Mouse (Mus musculus) lung, postnatal 0 days (tissue): ENCODE data around the gene Cdkn2aipnl. TPM values are rescaled to one million over a fixed set of nuclear protein-coding genes. Genes with fewer than 3 reads are reported as not detected.
A peak's percentile ranks its signal among the peaks of the same experiment; 100 is the strongest.

ENCODE experiments used
- ATAC-seq: fragments of 200-750 bp; cut with Nextera tagmentation; 2 replicates; pipeline ENCODE4 v1.8.0; 2017; ENCODE audit warnings: moderate library complexity
- DNase-seq: peaks from one replicate; pipeline ENCODE4 v3.0.0-alpha.2; 2016; ENCODE audit warnings: low spot score
- H3K27ac ChIP-seq: fragments of 300-500 bp; sonication (generic); 2 replicates; pipeline ENCODE4 v1.5.1; 2014; ENCODE audit warnings: antibody characterized with exemption, mild to moderate bottlenecking, low read length, mixed read lengths
- H3K27me3 ChIP-seq: fragments of 300-500 bp; sonication (generic); replicated peaks from 2 replicates; pipeline ENCODE4 v1.6.1; 2014; ENCODE audit warnings: low read length, mixed read lengths; ENCODE audit not compliant: insufficient read depth
- H3K36me3 ChIP-seq: fragments of 300-500 bp; sonication (generic); 2 replicates; pipeline ENCODE4 v1.6.1; 2014; ENCODE audit warnings: low read length, mixed read lengths; ENCODE audit not compliant: insufficient read depth
- H3K4me1 ChIP-seq: fragments of 300-500 bp; sonication (generic); 2 replicates; pipeline ENCODE4 v1.6.1; 2014; ENCODE audit warnings: antibody characterized with exemption, low read depth, low read length, mixed read lengths; ENCODE audit not compliant: insufficient read depth
- H3K4me2 ChIP-seq: fragments of 300-500 bp; sonication (generic); replicated peaks from 2 replicates; pipeline ENCODE4 v1.6.1; 2014; ENCODE audit warnings: low read depth, mild to moderate bottlenecking, low read length, moderate library complexity, mixed read lengths
- H3K4me3 ChIP-seq: fragments of 300-500 bp; sonication (generic); 2 replicates; pipeline ENCODE4 v1.5.1; 2014; ENCODE audit warnings: low read depth, low read length
- H3K9ac ChIP-seq: fragments of 300-500 bp; sonication (generic); replicated peaks from 2 replicates; pipeline ENCODE4 v1.6.1; 2014; ENCODE audit warnings: low read depth, mild to moderate bottlenecking
- H3K9me3 ChIP-seq: fragments of 300-500 bp; sonication (generic); 2 replicates; pipeline ENCODE4 v1.6.1; 2016; ENCODE audit warnings: low read length, mixed read lengths
- CTCF ChIP-seq: IDR thresholded peaks from 2 replicates; pipeline ENCODE4 v1.5.1; 2016; ENCODE audit warnings: antibody characterized with exemption, mild to moderate bottlenecking
- EP300 ChIP-seq: IDR thresholded peaks from 2 replicates; pipeline ENCODE4 v1.6.1; 2016; ENCODE audit warnings: antibody characterized with exemption, mild to moderate bottlenecking, control low read depth
- WGBS: fragments of 180-500 bp; shearing (Covaris S2); extraction: QIAGEN DNeasy Blood & Tissue Kit; methylation state at CpG from one replicate; pipeline ENCODE4 v1.1.7; 2014; 5-methylcytosine and 5-hydroxymethylcytosine counted together
- polyA plus RNA-seq: library from polyadenylated mRNA; unstranded; fragments of >200 nt; fragmentation: Nextera tagmentation; extraction: Ambion mirVana; gene quantifications from 2 replicates; pipeline ENCODE4 v1.2.1, GENCODE M21; 2015

Gene Cdkn2aipnl
- polyA plus RNA-seq, 1 experiment from 2014 or later, result 56.9 TPM

- Histone ChIP-seq H3K4me2 (peak overlapping the region; percentile 65), H3K4me3 (peak overlapping the region; percentile 77), H3K9me3 (no peaks in the 10 kb centered on the region), H3K9ac (peak overlapping the region; percentile 87), H3K36me3 (peaks cover 25% of the 10 kb centered on the region; the same call in 1 of the 2 replicates), H3K27me3 (no peaks in the 10 kb centered on the region), H3K4me1 (peaks cover 9% of the 10 kb centered on the region; the same call in 1 of the 2 replicates), H3K27ac (peak overlapping the region; percentile 98)
- peak; percentile 78 for DNase-seq
- ATAC-seq, result peak; percentile 18
- peak; percentile 16; the same call in 1 of the 2 replicates for TF ChIP-seq CTCF
- TF ChIP-seq EP300, result no peak
- under 1% methylated on average over 26 of the region's 29 CpGs for WGBS
Observed at GRCm38 (mm10) chr11:51999611-52000289, 32.3 kb downstream of the Cdkn2aipnl start.

- Histone ChIP-seq H3K4me2 (peak within 1 kb of the TSS; percentile 65), H3K4me1 (peaks cover 9% of the 10 kb centered on the region; the same call in 1 of the 2 replicates), H3K9ac (peak within 1 kb of the TSS; percentile 87), H3K9me3 (no peaks in the 10 kb centered on the region), H3K27me3 (no peaks in the 10 kb centered on the region), H3K4me3 (peak within 1 kb of the TSS; percentile 77), H3K27ac (peak within 1 kb of the TSS; percentile 98), H3K36me3 (peaks cover 19% of the 10 kb centered on the region; the same call in 1 of the 2 replicates)
- WGBS, result under 1% methylated on average over 51 of the region's 63 CpGs
- DNase-seq (peak; percentile 99), ATAC-seq (peak; percentile 75)
- TF ChIP-seq CTCF, result no peak
- no peak for TF ChIP-seq EP300
Observed at GRCm38 (mm10) chr11:52000290-52000962, 33.0 kb downstream of the Cdkn2aipnl start, which contains the start of gene Ube2b. Gene Ube2b, minus strand, starts transcription at chr11:52000762.

GRCm38 (mm10) chr11:52001341-52001740, 33.9 kb downstream of the Cdkn2aipnl start:
- Histone ChIP-seq H3K9me3 (no peaks in the 10 kb centered on the region), H3K36me3 (peaks cover 12% of the 10 kb centered on the region; the same call in 1 of the 2 replicates), H3K9ac (no peak overlapping the region), H3K4me3 (no peak overlapping the region), H3K4me2 (peak overlapping the region; percentile 47; the same call in 1 of the 2 replicates), H3K27me3 (no peaks in the 10 kb centered on the region), H3K27ac (peak overlapping the region; percentile 98), H3K4me1 (peaks cover 9% of the 10 kb centered on the region; the same call in 1 of the 2 replicates)
- WGBS, result 72% methylated on average over 10 of the region's 10 CpGs
- no peak for DNase-seq
- ATAC-seq, result no peak
- no peak for TF ChIP-seq EP300
- TF ChIP-seq CTCF, result no peak

- no peak overlapping the region for H3K9ac ChIP-seq
- DNase-seq (no peak), ATAC-seq (no peak)
- no peaks in the 10 kb centered on the region for H3K9me3 ChIP-seq
- no peak overlapping the region for H3K4me2 ChIP-seq
- 94% methylated on average over 8 of the region's 8 CpGs for WGBS
- H3K36me3 ChIP-seq, result peaks cover 8% of the 10 kb centered on the region; the same call in 1 of the 2 replicates
- H3K4me1 ChIP-seq, result peaks cover 9% of the 10 kb centered on the region; the same call in 1 of the 2 replicates
- TF ChIP-seq EP300 (no peak), CTCF (no peak)
- H3K27ac ChIP-seq, result no peak overlapping the region
- H3K27me3 ChIP-seq, result no peaks in the 10 kb centered on the region
- H3K4me3 ChIP-seq, result no peak overlapping the region
Observed at GRCm38 (mm10) chr11:52001861-52002260, 34.4 kb downstream of the Cdkn2aipnl start.

GRCm38 (mm10) chr11:52002842-52003504, 35.5 kb downstream of the Cdkn2aipnl start:
- peak overlapping the region; percentile 52; the same call in 1 of the 2 replicates for H3K4me3 ChIP-seq
- TF ChIP-seq EP300 (no peak), CTCF (peak; percentile 21)
- no peaks in the 10 kb centered on the region for H3K9me3 ChIP-seq
- DNase-seq, result no peak
- peaks cover 7% of the 10 kb centered on the region; the same call in 1 of the 2 replicates for H3K4me1 ChIP-seq
- no peak overlapping the region for H3K9ac ChIP-seq
- H3K27me3 ChIP-seq, result no peaks in the 10 kb centered on the region
- H3K4me2 ChIP-seq, result peak overlapping the region; percentile 59
- 72% methylated on average over 13 of the region's 13 CpGs for WGBS
- ATAC-seq, result no peak
- H3K27ac ChIP-seq, result peak overlapping the region; percentile 90
- H3K36me3 ChIP-seq, result no peaks in the 10 kb centered on the region

DNA sequence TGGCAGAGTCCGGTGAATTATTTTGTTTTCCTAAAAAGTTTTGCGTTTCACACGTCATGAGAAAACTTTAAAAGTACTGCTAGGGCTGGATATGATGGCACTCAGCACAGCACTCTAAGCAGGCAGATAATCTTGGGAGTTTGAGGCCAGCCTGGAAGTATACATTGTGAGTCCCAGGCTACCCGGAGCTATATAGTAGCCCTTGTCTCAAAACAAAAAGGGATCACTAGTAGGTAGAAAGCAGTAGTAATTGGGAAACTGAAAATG, 36.0 kb downstream of the Cdkn2aipnl start:
- H3K9ac ChIP-seq, result peak overlapping the region; percentile 27; the same call in 1 of the 2 replicates
- H3K4me1 ChIP-seq, result peaks cover 7% of the 10 kb centered on the region; the same call in 1 of the 2 replicates
- WGBS, result 8% methylated on average over 4 of the region's 4 CpGs
- H3K9me3 ChIP-seq, result no peaks in the 10 kb centered on the region
- no peaks in the 10 kb centered on the region for H3K36me3 ChIP-seq
- no peak for ATAC-seq
- peak overlapping the region; percentile 52 for H3K4me3 ChIP-seq
- no peak for DNase-seq
- peak overlapping the region; percentile 90 for H3K27ac ChIP-seq
- TF ChIP-seq EP300 (no peak), CTCF (no peak)
- H3K4me2 ChIP-seq, result peak overlapping the region; percentile 59
- H3K27me3 ChIP-seq, result no peaks in the 10 kb centered on the region
